Mouse (Mus musculus): ENCODE measurements at regions not wholly inside any gene's neighbourhood (a gene's known extent, or its start where the extent isn't known, plus 50 kb on each side); places are given as distances from the start of the nearest gene placed in this dataset.

DNA sequence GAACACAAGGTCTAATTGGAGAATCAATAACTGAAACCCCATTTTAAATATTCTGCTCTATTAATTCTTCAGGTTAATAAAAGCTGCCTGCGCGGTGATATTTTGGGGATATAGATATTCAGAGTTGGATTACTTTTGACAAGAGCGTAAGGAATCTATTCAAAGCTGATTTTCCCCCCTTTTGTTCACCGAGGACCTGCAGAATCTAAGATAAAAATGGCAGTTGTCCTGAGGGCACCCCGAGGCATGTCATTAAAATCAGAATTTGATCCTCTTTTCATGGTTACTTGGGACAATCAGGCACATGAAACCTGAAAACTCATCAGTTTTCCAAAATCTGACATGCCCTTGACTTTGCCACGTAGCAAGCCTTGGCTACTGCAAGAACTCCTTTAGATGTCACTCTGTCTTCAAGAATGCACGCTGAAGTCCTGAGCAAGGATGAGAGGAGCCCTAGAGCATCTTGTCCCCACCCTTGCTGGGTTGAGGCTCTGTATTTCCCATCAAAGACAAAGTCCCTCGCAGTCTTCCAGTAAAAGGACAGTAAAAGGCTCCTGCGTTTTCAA is 232.5 kb downstream of the Ttll7 start:
- Histone ChIP-seq H3K27ac (ENCODE audit: control insufficient read depth, insufficient read depth, low read depth, low read length, poor library complexity) (no peak overlapping the region), H3K4me1 (ENCODE audit: control insufficient read depth, insufficient read depth, low read length) (no peaks in the 10 kb centered on the region), H3K4me3 (replicated peaks; ENCODE audit: control insufficient read depth, low read depth, low read length) (no peak overlapping the region)
- WGBS = 77% methylated on average over 9 of the region's 9 CpGs
- TF ChIP-seq POLR2A (IDR thresholded peaks at IDR 0.05; ENCODE audit: borderline replicate concordance, control insufficient read depth, low read depth, low read length) (no peak), CTCF (IDR thresholded peaks at IDR 0.05; ENCODE audit: control insufficient read depth, insufficient read depth, low read length) (no peak)

DNA sequence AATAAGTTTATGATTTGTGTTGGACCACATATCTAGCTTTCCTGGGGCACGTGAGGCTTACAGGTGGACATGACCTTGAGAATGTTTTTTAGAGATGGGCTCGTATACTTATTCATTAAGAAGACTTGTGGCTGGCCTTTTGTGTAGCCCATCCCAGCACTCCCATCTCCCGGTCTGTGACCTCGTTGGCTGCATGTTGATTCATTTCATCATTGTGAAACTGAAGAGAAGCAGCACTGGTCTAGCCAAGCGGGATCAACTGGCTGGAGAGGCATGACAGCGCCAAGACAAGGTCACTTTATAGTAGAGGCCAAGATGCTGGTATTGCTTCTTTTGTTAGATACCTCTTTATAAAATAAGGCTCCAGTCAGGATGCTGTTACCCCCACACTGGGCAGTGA is 236.0 kb downstream of the Ttll7 start:
- H3K4me3 ChIP-seq (replicated peaks; ENCODE audit: control insufficient read depth, low read depth, low read length) = no peak overlapping the region
- 79% methylated on average over 6 of the region's 6 CpGs for WGBS
- H3K4me1 ChIP-seq (ENCODE audit: control insufficient read depth, insufficient read depth, low read length) = no peaks in the 10 kb centered on the region
- TF ChIP-seq CTCF (IDR thresholded peaks at IDR 0.05; ENCODE audit: control insufficient read depth, insufficient read depth, low read length) (no peak), POLR2A (IDR thresholded peaks at IDR 0.05; ENCODE audit: borderline replicate concordance, control insufficient read depth, low read depth, low read length) (no peak)
- H3K27ac ChIP-seq (ENCODE audit: control insufficient read depth, insufficient read depth, low read depth, low read length, poor library complexity) = no peak overlapping the region

DNA sequence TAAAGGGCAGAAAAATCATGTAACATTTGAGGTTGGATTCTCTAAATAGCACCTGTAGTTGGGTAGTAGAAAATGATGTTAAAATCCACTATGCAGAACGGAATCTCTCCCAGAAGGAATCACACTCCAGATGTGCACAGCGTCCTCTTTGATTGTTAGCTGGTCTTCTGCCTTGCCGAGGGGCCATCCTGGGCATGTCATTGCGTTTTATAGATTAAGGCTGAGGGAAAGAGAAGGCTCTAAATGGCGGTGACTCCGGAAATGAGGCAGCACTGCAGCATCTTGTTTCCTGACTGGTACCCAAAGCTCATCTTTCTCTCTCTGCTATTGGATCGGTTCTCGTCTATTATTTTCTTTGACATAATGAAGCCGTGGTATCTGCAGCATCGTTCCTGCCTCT is 237.5 kb downstream of the Ttll7 start:
- WGBS = 78% methylated on average over 10 of the region's 10 CpGs
- no peak for TF ChIP-seq POLR2A (IDR thresholded peaks at IDR 0.05; ENCODE audit: borderline replicate concordance, control insufficient read depth, low read depth, low read length)
- TF ChIP-seq CTCF (IDR thresholded peaks at IDR 0.05; ENCODE audit: control insufficient read depth, insufficient read depth, low read length) = no peak
- no peaks in the 10 kb centered on the region for H3K4me1 ChIP-seq (ENCODE audit: control insufficient read depth, insufficient read depth, low read length)

DNA sequence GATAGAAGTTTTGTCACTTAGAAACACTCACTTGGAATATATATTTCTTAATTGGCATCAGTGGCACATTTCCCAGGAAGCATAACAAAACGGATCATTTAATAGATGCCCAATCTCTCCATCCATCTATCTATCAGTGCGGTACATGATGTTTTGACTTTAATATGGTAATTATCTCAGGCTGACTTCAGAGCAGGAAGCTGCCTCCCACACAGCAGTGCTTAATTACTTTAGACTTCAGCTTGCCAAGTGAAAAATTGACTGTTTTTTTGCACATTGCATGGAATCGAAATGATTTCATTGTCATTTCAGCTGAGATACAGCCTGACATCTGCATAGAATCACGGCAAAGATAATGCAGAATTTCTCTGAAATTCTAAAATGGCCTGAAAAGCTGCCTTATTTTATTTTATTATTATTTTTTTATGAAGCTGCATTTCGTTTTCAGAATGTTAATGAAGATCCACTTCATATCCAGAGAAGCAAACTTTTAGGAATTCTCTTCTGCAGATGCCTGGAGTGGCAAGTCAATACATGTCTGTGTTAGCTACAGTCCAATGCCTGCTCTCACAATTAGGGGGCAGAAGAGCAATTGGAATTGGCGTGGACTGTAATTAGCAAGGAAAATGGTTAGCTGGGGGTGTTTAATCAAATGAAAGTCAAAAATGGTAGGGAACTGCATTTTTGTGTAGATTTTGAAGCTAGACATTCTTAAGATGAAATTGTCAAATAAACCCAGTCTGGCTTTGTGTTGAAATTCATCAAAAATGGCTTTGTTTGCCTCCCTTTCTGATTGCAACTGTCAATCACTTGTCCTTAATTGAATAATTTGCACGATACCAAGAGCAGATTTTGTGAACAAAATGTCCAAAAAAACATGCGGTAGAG is 240.3 kb downstream of the Ttll7 start:
- 75% methylated on average over 8 of the region's 8 CpGs for WGBS
- H3K27ac ChIP-seq (ENCODE audit: control insufficient read depth, insufficient read depth, low read depth, low read length, poor library complexity) = no peak overlapping the region
- H3K4me3 ChIP-seq (replicated peaks; ENCODE audit: control insufficient read depth, low read depth, low read length) = no peak overlapping the region
- TF ChIP-seq CTCF (IDR thresholded peaks at IDR 0.05; ENCODE audit: control insufficient read depth, insufficient read depth, low read length) (no peak), POLR2A (IDR thresholded peaks at IDR 0.05; ENCODE audit: borderline replicate concordance, control insufficient read depth, low read depth, low read length) (no peak)
- no peaks in the 10 kb centered on the region for H3K4me1 ChIP-seq (ENCODE audit: control insufficient read depth, insufficient read depth, low read length)

More for the DNA sequence above, 237.5 kb downstream of the Ttll7 start:
- Histone ChIP-seq H3K27ac (ENCODE audit: control insufficient read depth, insufficient read depth, low read depth, low read length, poor library complexity) (no peak overlapping the region), H3K4me3 (replicated peaks; ENCODE audit: control insufficient read depth, low read depth, low read length) (no peak overlapping the region)

- no peak for TF ChIP-seq CTCF (IDR thresholded peaks at IDR 0.05; ENCODE audit: control insufficient read depth, insufficient read depth, low read length)
- no peak for TF ChIP-seq POLR2A (IDR thresholded peaks at IDR 0.05; ENCODE audit: borderline replicate concordance, control insufficient read depth, low read depth, low read length)
- H3K4me1 ChIP-seq (ENCODE audit: control insufficient read depth, insufficient read depth, low read length) = no peaks in the 10 kb centered on the region
- H3K4me3 ChIP-seq (replicated peaks; ENCODE audit: control insufficient read depth, low read depth, low read length) = no peak overlapping the region
- H3K27ac ChIP-seq (ENCODE audit: control insufficient read depth, insufficient read depth, low read depth, low read length, poor library complexity) = no peak overlapping the region
- 83% methylated on average over 5 of the region's 5 CpGs for WGBS
Observed at GRCm38 (mm10) chr3:147093076-147093380, 240.9 kb downstream of the Ttll7 start.

GRCm38 (mm10) chr3:147096179-147096578 is 244.0 kb downstream of the Ttll7 start:
- H3K27ac ChIP-seq (ENCODE audit: control insufficient read depth, insufficient read depth, low read depth, low read length, poor library complexity) = no peak overlapping the region; the same call in 1 of the 2 replicates
- TF ChIP-seq POLR2A (IDR thresholded peaks at IDR 0.05; ENCODE audit: borderline replicate concordance, control insufficient read depth, low read depth, low read length) = no peak
- no peak for TF ChIP-seq CTCF (IDR thresholded peaks at IDR 0.05; ENCODE audit: control insufficient read depth, insufficient read depth, low read length)
- no peaks in the 10 kb centered on the region for H3K4me1 ChIP-seq (ENCODE audit: control insufficient read depth, insufficient read depth, low read length)
- WGBS = 55% methylated on average over 9 of the region's 9 CpGs
- H3K4me3 ChIP-seq (replicated peaks; ENCODE audit: control insufficient read depth, low read depth, low read length) = no peak overlapping the region

DNA sequence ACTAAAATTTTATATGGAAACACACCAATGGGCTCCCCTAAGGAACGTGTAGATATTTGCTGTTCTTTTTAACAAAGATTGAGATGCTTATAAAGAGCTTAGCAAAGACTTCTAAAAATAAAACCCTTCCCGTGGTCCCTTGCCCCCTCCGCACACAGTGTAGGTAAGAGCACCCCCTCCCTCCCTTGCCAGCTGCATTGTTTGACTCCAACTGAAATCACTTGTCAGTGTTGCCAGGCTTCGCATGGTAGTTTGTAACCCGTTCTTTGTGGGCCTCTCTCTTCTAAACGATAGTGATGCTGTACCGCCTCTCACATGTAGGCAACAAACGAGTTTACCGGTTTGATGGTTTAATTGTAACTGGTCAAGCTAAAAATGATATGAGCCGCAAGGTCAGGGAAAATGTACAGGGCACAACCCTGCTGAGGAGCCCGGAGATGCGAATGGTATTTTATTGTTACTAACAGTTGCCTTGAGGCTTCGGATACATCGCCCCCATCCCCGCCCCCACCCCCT is 246.0 kb downstream of the Ttll7 start:
- no peaks in the 10 kb centered on the region for H3K4me1 ChIP-seq (ENCODE audit: control insufficient read depth, insufficient read depth, low read length)
- no peak for TF ChIP-seq POLR2A (IDR thresholded peaks at IDR 0.05; ENCODE audit: borderline replicate concordance, control insufficient read depth, low read depth, low read length)
- TF ChIP-seq CTCF (IDR thresholded peaks at IDR 0.05; ENCODE audit: control insufficient read depth, insufficient read depth, low read length) = no peak
- WGBS = 57% methylated on average over 15 of the region's 15 CpGs
- no peak overlapping the region for H3K4me3 ChIP-seq (replicated peaks; ENCODE audit: control insufficient read depth, low read depth, low read length)
- H3K27ac ChIP-seq (ENCODE audit: control insufficient read depth, insufficient read depth, low read depth, low read length, poor library complexity) = no peak overlapping the region

DNA sequence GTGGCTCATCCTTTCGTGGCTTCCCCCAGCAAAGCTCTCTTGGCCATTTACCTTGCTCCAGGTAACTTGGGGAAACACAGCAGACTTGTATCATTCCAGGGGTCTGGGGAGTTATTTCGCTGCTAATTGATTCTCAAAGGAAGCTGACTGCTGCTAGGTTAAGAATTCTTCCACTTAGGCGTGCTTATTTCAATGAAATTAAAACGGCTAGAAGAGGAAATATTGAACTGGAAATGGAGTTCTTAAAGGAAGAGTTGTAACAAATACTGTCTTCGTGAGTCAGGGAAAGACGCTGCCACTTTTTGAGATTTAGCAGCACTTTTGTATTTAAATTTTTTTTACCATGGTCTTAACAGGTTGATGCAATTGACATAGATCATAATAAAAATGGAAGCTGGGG is 246.4 kb downstream of the Ttll7 start:
- WGBS = 50% methylated on average over 6 of the region's 6 CpGs
- TF ChIP-seq POLR2A (IDR thresholded peaks at IDR 0.05; ENCODE audit: borderline replicate concordance, control insufficient read depth, low read depth, low read length) (no peak), CTCF (IDR thresholded peaks at IDR 0.05; ENCODE audit: control insufficient read depth, insufficient read depth, low read length) (no peak)
- no peak overlapping the region for H3K4me3 ChIP-seq (replicated peaks; ENCODE audit: control insufficient read depth, low read depth, low read length)

More for the DNA sequence above, 246.4 kb downstream of the Ttll7 start:
- Histone ChIP-seq H3K27ac (ENCODE audit: control insufficient read depth, insufficient read depth, low read depth, low read length, poor library complexity) (no peak overlapping the region), H3K4me1 (ENCODE audit: control insufficient read depth, insufficient read depth, low read length) (no peaks in the 10 kb centered on the region)
